Mouse (Mus musculus): ENCODE data around the gene Ppp2r1a. TPM values are rescaled to one million over a fixed set of nuclear protein-coding genes. Genes with fewer than 3 reads are reported as not detected.

The Ppp2r1a gene
- total RNA-seq (2023), result 244 TPM

DNA sequence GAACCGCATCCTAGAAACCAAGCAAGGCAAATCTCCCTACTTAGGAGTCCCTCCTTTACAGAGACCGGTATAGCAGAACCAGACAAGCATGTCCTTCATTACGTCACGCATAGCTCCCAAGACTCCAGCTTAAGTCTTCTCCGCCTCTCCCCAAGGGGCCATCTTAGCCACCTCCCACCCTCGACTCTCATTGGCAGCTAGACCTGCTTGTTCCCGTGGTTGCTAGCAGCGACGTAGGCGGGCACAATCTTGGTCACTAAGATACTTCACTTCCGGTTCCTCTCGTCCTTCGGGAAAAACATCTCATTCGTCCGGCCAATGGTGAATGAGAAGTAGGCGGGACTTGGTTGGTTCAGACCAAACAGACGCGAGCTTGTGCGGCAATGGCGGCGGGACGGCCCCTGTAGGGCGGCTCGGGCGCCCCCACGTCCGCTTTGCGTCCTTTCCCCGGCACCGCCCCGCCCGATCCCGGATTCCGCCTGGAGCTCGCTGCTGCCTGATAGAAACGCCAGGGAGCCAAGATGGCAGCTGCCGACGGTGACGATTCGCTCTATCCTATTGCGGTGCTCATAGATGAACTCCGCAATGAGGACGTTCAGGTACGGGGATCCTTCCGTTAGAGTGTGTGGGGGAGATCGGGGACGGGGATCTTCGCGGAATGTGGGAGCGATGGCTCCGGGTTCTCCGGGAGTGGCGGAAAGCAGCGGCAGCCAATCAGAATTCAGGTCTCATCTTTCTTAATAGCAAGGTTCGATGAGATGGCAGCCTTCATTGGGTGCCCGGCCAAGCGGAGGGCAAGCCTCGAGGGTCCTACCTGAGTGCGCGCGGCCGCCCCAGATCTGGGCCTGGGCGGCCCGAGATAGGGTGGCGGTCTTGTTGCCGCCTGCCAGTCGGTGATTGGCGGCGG lies at the start of gene Ppp2r1a:
Ppp2r1a (plus strand) TSS at position 327 of the 907 bp plus-strand sequence.

DNA sequence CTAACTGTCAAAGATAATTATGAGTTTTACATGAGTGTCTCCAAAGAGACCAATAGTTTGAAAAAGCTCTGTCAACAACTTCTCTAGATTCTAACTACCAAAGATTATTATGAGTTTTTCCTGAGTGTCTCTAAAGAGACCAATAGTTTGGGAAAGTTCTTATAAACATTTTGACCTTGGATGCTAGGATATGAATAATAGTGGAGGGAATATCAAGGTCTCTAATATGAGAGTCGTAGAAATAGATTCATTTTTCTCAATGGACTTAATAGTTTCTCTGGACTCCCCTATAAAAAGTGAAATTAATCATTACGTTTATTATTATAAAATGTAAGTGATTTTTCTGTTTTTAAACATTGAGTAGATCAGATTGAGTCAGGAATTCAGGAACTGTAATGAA lies 40.1 kb upstream of the Ppp2r1a start, which contains the start of gene Vmn1r231:
Vmn1r231 (minus strand) TSS at position 101 of the 400 bp plus-strand sequence.

DNA sequence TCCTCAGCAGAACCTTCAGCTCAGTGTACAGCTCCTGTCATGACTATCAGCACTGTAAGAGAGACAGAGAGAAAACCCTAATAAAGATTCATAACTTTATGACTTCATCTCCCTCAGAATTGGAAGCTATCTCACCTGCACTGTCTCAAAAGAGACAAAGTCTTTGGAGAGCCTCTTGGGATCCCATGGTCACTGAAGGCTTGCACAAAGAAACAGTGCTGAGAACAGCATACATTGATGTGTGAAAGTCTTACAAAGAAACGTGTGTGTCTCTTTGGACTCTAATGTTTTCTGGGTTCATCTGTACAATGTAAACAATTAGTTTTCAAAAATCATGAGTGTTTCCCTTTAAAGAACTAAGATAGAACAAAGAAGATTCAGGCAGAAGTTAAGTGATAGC lies 25.5 kb upstream of the Ppp2r1a start, which contains the start of gene Vmn1r232:
Vmn1r232 (minus strand) TSS at position 101 of the 400 bp plus-strand sequence.

DNA sequence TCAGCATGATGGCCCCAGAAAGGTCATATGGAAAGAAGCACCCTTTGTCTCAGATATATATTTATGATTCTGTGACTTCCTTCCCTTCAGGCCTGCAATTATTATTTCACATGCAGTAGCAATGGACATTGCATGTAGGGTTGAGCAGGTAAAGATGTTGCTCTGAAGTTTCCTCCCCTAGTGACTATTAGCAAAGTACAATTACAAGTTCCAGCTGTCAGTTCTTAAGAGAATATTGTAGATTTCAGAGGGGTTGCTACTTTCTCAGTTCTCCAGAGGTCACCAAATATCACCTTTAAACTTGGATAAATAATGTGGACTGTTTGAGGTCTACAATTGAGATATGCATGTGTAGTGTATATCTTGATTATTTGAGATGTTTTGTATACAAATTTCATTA lies 51.3 kb downstream of the Ppp2r1a start, which contains the start of gene Vmn1r233:
Vmn1r233 (minus strand) TSS at position 101 of the 400 bp plus-strand sequence.

DNA sequence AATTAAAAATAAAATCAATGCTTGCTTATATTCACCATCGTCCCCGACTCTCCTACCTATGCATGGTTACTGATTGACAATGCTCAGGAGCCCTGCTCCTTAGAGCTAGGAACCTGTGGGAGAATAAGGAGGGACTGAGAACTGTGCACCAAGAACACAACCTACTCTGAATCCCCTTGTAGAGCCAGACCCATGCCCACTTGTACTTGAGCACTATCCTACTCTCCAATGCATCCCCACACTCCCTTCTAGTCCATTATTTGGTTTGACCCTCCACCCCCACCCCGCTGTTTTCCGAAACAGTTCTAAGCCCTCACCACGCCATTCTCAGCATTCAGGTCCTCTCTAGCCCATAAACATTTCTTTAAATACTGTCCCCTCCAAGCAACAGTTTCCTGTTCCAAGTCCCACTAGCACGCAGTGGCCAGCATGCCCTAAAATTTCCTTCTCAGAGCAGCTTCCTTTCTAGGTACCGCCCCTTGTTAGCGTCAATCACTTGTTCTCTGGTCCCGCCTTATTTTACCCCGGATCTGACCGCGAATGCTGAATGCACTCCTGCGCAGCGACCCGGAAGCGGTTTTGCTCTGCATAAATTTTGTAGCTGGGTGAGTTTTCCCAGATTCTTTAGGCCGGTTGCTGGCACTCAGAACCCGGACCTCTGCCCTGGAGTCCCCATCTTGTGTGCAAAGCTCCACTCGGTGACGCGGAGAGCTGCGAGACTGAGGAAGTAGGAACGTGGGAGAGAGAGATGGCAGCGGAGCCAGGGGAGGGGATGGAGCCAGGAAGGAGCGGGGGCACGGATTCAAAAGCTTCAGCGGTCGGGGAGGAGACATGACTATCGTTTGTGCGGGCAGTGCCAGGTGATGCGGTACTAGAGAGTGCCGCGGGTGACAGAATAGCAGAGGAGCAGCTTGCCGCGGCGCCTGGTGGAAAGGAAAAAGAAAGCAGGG lies 63.5 kb downstream of the Ppp2r1a start, which contains the start of gene Zfp160:
Zfp160 (plus strand) TSS at position 522 of the 950 bp plus-strand sequence.

Other genes starting within 250 kb of the Ppp2r1a start
- not detected for gene Vmn1r227, start 215.5 kb upstream of the Ppp2r1a start, total RNA-seq (2023)
- not detected for gene Vmn1r228, start 159.2 kb upstream of the Ppp2r1a start, total RNA-seq (2023)
- gene Vmn1r229, start 133.8 kb upstream of the Ppp2r1a start, total RNA-seq (2023), result not detected
- gene Vmn1r230, start 104.9 kb upstream of the Ppp2r1a start, total RNA-seq (2023), result not detected
- gene Vmn1r231, start 40.2 kb upstream of the Ppp2r1a start, total RNA-seq (2023), result not detected
- not detected for gene Vmn1r232, start 25.6 kb upstream of the Ppp2r1a start, total RNA-seq (2023)
- gene Vmn1r233, start 51.2 kb downstream of the Ppp2r1a start, total RNA-seq (2023), result not detected
- 11.4 TPM for gene Zfp160, start 63.6 kb downstream of the Ppp2r1a start, total RNA-seq (2023)

Measured in CD8-positive naive resting alpha-beta T cell, adult 57 days (primary cell).